Mouse (Mus musculus): Measurements from ENCODE around the gene Scp2. TPM values are rescaled to one million over a fixed set of nuclear protein-coding genes. Genes with fewer than 3 reads are reported as not detected.

The Scp2 gene
- total and polyA plus RNA-seq, 3 experiments: 235 to 357 (median 303) TPM

DNA sequence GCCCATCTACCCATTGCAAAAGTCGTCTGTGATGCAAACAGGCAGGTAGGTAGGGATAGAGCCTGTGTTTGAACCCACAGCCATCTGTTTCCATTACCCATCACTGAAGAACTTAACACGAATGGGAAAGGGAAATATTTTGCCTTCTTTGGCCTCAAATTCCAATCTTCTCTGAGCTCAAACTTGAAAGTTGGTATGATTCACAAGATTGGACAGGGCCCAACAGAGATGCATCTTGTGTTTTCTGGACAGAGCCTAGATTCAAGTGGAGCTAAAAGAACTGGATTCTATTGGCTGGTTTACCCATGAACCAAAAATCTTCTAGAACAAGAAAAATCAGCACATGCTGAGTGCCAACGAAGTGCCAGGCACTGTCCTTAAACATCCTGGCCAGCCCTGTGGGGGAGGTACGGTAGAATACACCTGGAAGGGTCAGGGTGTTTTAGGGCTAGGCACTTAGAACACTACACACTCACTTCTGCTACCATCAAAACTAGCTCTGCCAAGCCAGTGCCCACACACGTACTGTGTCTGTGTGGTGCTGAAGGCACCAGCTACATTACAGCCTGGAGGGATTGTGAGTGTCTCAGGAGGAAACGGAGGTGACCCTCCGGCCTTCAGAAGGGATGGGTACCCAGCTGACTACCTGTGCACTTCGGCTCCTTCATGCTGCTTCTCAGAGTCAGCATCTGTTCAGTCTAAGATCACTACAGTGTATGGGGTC is 111.6 kb downstream of the Scp2 start:
- intact Hi-C loops (cut with DNase I): no loop called here

GRCm38 (mm10) chr4:108032352-108032849 is 112.4 kb downstream of the Scp2 start:
- Histone ChIP-seq H3K4me3 (peak overlapping the region; percentile 68; the same call in 1 of the 2 replicates), H3K9ac (ENCODE audit: low read depth, low read length) (peak overlapping the region; percentile 80), H3K4me1 (ENCODE audit: control insufficient read depth, insufficient read depth, low read length) (peaks cover 4% of the 10 kb centered on the region), H3K79me2 (replicated peaks; ENCODE audit: control insufficient read depth, insufficient read depth, low read length) (no peaks in the 10 kb centered on the region), H3K36me3 (ENCODE audit: control insufficient read depth, insufficient read depth, low read length) (no peaks in the 10 kb centered on the region), H3K27me3 (ENCODE audit: control insufficient read depth, insufficient read depth, low read length) (peaks cover 2% of the 10 kb centered on the region; the same call in 1 of the 2 replicates), H3K27ac (peak overlapping the region; percentile 77; the same call in 1 of the 2 replicates)
- TF ChIP-seq EP300 (IDR thresholded peaks at IDR 0.05; ENCODE audit: insufficient read depth, low read depth, low read length) (no peak), CTCF (IDR thresholded peaks at IDR 0.05) (no peak)
- no peak for DNase-seq
- 55% methylated on average over 11 of the region's 11 CpGs for WGBS
- intact Hi-C loops (cut with DNase I): no loop called here

More for the DNA sequence above, 111.6 kb downstream of the Scp2 start:
- DNase-seq: no peak
- Histone ChIP-seq H3K79me2 (replicated peaks; ENCODE audit: control insufficient read depth, insufficient read depth, low read length) (no peaks in the 10 kb centered on the region), H3K36me3 (ENCODE audit: control insufficient read depth, insufficient read depth, low read length) (no peaks in the 10 kb centered on the region), H3K27me3 (ENCODE audit: control insufficient read depth, insufficient read depth, low read length) (peaks cover 2% of the 10 kb centered on the region; the same call in 1 of the 2 replicates), H3K4me3 (no peak overlapping the region), H3K27ac (no peak overlapping the region), H3K9ac (ENCODE audit: low read depth, low read length) (no peak overlapping the region), H3K4me1 (ENCODE audit: control insufficient read depth, insufficient read depth, low read length) (peaks cover 4% of the 10 kb centered on the region)
- 81% methylated on average over 8 of the region's 8 CpGs for WGBS
- TF ChIP-seq EP300 (IDR thresholded peaks at IDR 0.05; ENCODE audit: insufficient read depth, low read depth, low read length) (no peak), POLR2A (IDR thresholded peaks at IDR 0.05; ENCODE audit: insufficient read depth, low read depth, low read length) (no peak), CTCF (IDR thresholded peaks at IDR 0.05) (no peak)

DNA sequence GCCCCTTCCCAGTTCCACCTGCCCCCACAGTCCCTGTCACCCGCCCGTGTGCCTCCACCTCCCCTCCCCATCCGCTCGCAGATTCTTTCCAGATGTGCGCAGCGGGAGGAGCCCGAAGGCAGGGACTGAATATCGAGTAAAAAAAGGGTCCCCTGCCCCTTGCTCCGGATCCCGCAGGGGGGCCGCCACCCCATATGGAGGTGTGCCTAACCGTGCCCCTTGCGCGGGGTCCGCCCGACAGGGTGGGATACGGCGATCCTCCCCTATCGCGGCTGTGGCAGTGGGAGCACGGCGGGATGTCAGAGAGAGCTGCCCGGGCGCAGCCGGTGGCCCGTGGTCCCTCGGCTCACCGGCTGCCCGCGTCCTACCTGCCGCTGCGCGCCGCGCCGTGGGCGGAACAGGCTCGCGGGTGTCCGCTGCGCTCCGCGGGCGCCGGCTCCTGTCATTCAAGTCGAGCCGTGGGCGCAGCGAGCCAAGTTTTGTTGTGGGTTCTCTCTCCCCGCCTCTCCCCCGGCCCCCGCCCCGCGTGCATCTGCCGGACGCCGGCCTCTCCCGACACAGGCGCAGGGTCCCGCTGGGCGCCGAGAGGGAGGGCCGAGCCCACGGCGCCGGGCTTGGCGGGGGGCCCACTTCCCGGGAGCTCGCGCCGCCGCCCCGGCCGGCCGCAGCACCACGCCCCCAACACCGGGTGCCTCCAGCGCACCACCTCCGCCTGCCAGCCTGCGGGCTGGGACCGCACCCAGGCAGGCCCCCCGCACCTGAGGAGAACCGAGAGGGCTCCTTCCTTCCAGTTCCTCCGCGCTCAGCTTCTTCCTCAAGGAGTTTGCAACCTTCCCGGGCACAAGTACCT is 113.1 kb downstream of the Scp2 start:
- Histone ChIP-seq H3K36me3 (ENCODE audit: control insufficient read depth, insufficient read depth, low read length) (no peaks in the 10 kb centered on the region), H3K79me2 (replicated peaks; ENCODE audit: control insufficient read depth, insufficient read depth, low read length) (no peaks in the 10 kb centered on the region), H3K9ac (ENCODE audit: low read depth, low read length) (peak overlapping the region; percentile 80), H3K27me3 (ENCODE audit: control insufficient read depth, insufficient read depth, low read length) (peaks cover 2% of the 10 kb centered on the region; the same call in 1 of the 2 replicates), H3K4me3 (peak overlapping the region; percentile 68), H3K4me1 (ENCODE audit: control insufficient read depth, insufficient read depth, low read length) (peaks cover 4% of the 10 kb centered on the region), H3K27ac (peak overlapping the region; percentile 77)
- DNase-seq: peak; percentile 77 to 78
- intact Hi-C loops (cut with DNase I): no loop called here
- no peak for TF ChIP-seq EP300 (IDR thresholded peaks at IDR 0.05; ENCODE audit: insufficient read depth, low read depth, low read length)
- no peak for TF ChIP-seq POLR2A (IDR thresholded peaks at IDR 0.05; ENCODE audit: insufficient read depth, low read depth, low read length)
- no peak for TF ChIP-seq CTCF (IDR thresholded peaks at IDR 0.05)
- WGBS: 1% methylated on average over 76 of the region's 86 CpGs

DNA sequence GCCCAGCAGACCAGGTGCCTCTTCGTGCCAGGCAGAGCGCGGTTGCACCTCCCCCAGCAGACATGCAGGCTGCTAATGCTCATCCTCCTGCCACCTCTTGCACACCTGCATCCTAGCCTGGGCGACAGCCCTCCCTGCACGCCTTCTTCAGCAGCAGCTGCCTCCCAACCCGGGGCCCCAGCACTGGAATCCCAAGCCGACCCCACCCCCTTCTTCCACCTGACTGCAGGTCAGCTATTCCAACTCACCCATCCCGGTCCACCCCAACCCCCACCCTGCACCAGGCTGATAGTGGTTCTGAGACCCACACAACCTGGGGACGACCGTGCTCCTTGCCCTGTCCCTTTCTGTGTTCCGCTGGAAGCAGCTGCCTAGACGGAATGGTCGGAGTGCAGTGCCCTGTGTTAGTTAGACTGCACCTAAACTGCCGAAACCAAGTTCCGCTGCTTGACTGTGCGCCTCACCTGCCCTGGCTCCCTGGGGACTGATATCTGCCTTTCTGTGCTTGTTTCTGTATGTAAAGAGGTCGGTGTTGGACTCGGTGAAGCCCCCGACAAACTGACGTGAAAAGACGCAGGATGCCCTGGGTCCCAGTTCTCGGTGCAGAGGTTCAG is 113.8 kb downstream of the Scp2 start:
- H3K9ac ChIP-seq (ENCODE audit: low read depth, low read length): peak overlapping the region; percentile 80
- intact Hi-C loops (cut with DNase I): no loop called here
- TF ChIP-seq CTCF (IDR thresholded peaks at IDR 0.05) (no peak), POLR2A (IDR thresholded peaks at IDR 0.05; ENCODE audit: insufficient read depth, low read depth, low read length) (no peak), EP300 (IDR thresholded peaks at IDR 0.05; ENCODE audit: insufficient read depth, low read depth, low read length) (no peak)
- H3K36me3 ChIP-seq (ENCODE audit: control insufficient read depth, insufficient read depth, low read length): no peaks in the 10 kb centered on the region
- peak overlapping the region; percentile 77 for H3K27ac ChIP-seq
- H3K4me1 ChIP-seq (ENCODE audit: control insufficient read depth, insufficient read depth, low read length): peaks cover 4% of the 10 kb centered on the region
- peaks cover 2% of the 10 kb centered on the region; the same call in 1 of the 2 replicates for H3K27me3 ChIP-seq (ENCODE audit: control insufficient read depth, insufficient read depth, low read length)
- DNase-seq: no peak
- H3K4me3 ChIP-seq: peak overlapping the region; percentile 68
- no peaks in the 10 kb centered on the region for H3K79me2 ChIP-seq (replicated peaks; ENCODE audit: control insufficient read depth, insufficient read depth, low read length)
- 21% methylated on average over 22 of the region's 22 CpGs for WGBS

- intact Hi-C loops (cut with DNase I): no loop called here
- TF ChIP-seq POLR2A (IDR thresholded peaks at IDR 0.05; ENCODE audit: insufficient read depth, low read depth, low read length) (no peak), EP300 (IDR thresholded peaks at IDR 0.05; ENCODE audit: insufficient read depth, low read depth, low read length) (no peak), CTCF (IDR thresholded peaks at IDR 0.05) (no peak)
Observed at GRCm38 (mm10) chr4:108026193-108026592, 118.6 kb downstream of the Scp2 start.

More at GRCm38 (mm10) chr4:108026193-108026592, 118.6 kb downstream of the Scp2 start:
- peaks cover 2% of the 10 kb centered on the region for H3K4me1 ChIP-seq (ENCODE audit: control insufficient read depth, insufficient read depth, low read length)
- no peaks in the 10 kb centered on the region for H3K36me3 ChIP-seq (ENCODE audit: control insufficient read depth, insufficient read depth, low read length)
- no peak overlapping the region for H3K4me3 ChIP-seq
- H3K27ac ChIP-seq: no peak overlapping the region
- H3K79me2 ChIP-seq (replicated peaks; ENCODE audit: control insufficient read depth, insufficient read depth, low read length): no peaks in the 10 kb centered on the region
- no peak for DNase-seq
- H3K9ac ChIP-seq (ENCODE audit: low read depth, low read length): no peak overlapping the region
- WGBS: 56% methylated on average over 3 of the region's 3 CpGs
- peaks cover 2% of the 10 kb centered on the region; the same call in 1 of the 2 replicates for H3K27me3 ChIP-seq (ENCODE audit: control insufficient read depth, insufficient read depth, low read length)

All from heart, adult 2 months (tissue).